Mouse (Mus musculus) neural tube, embryonic 15.5 days (tissue): ENCODE results near the gene Gps2. TPM values are rescaled to one million over a fixed set of nuclear protein-coding genes. Genes with fewer than 3 reads are reported as not detected.

Experiments
- ATAC-seq: fragments of 200-750 bp; cut with Nextera tagmentation; 2 replicates; pipeline ENCODE4 v1.8.0; 2017; ENCODE audit warnings: mild to moderate bottlenecking, moderate TSS enrichment, moderate library complexity; ENCODE audit not compliant: low FRiP score
- H3K27ac ChIP-seq: fragments of 300-500 bp; sonication (generic); replicated peaks from 2 replicates; pipeline ENCODE4 v1.5.1; 2015; ENCODE audit warnings: mild to moderate bottlenecking, inconsistent platforms
- H3K27me3 ChIP-seq: fragments of 300-500 bp; sonication (generic); replicated peaks from 2 replicates; pipeline ENCODE4 v1.6.1; 2015; ENCODE audit warnings: inconsistent platforms
- H3K36me3 ChIP-seq: fragments of 300-500 bp; sonication (generic); 2 replicates; pipeline ENCODE4 v1.6.1; 2015; ENCODE audit warnings: inconsistent platforms
- H3K4me1 ChIP-seq: fragments of 300-500 bp; sonication (generic); 2 replicates; pipeline ENCODE4 v1.6.1; 2015; ENCODE audit warnings: inconsistent platforms
- H3K4me2 ChIP-seq: fragments of 300-500 bp; sonication (generic); 2 replicates; pipeline ENCODE4 v1.6.1; 2015; ENCODE audit warnings: inconsistent platforms, mild to moderate bottlenecking, moderate library complexity
- H3K4me3 ChIP-seq: fragments of 300-500 bp; sonication (generic); replicated peaks from 2 replicates; pipeline ENCODE4 v1.5.1; 2015; ENCODE audit warnings: mild to moderate bottlenecking, inconsistent platforms
- H3K9ac ChIP-seq: fragments of 300-500 bp; sonication (generic); replicated peaks from 2 replicates; pipeline ENCODE4 v1.6.1; 2015; ENCODE audit warnings: mild to moderate bottlenecking, inconsistent platforms
- H3K9me3 ChIP-seq: fragments of 300-500 bp; sonication (generic); replicated peaks from 2 replicates; pipeline ENCODE4 v1.6.1; 2016; ENCODE audit warnings: inconsistent platforms
- WGBS: fragments of 180-500 bp; shearing (Covaris S2); methylation state at CpG from one replicate; pipeline ENCODE4 v1.1.7; 2015; ENCODE audit warnings: mixed read lengths; 5-methylcytosine and 5-hydroxymethylcytosine counted together
- polyA plus RNA-seq: library from polyadenylated mRNA; unstranded; fragments of >200 nt; fragmentation: Nextera tagmentation; extraction: Ambion mirVana; gene quantifications from 2 replicates; pipeline ENCODE4 v1.2.1, GENCODE M21; 2015

Gps2 gene
- polyA plus RNA-seq, 1 experiment from 2014 or later, result 63.1 TPM

GRCm38 (mm10) chr11:69878952-69879351, 34.7 kb upstream of the Gps2 start:
- Histone ChIP-seq H3K9ac (no peak overlapping the region), H3K4me1 (peaks cover 39% of the 10 kb centered on the region), H3K4me3 (no peak overlapping the region), H3K36me3 (no peaks in the 10 kb centered on the region), H3K9me3 (no peaks in the 10 kb centered on the region), H3K27me3 (peaks cover 8% of the 10 kb centered on the region; the same call in 1 of the 2 replicates), H3K27ac (no peak overlapping the region), H3K4me2 (peak overlapping the region; percentile 78)
- ATAC-seq, result no peak
- 95% methylated on average over 6 of the region's 6 CpGs for WGBS

GRCm38 (mm10) chr11:69879711-69880110, 34.0 kb upstream of the Gps2 start:
- no peaks in the 10 kb centered on the region for H3K9me3 ChIP-seq
- H3K27ac ChIP-seq, result no peak overlapping the region
- H3K4me1 ChIP-seq, result peaks cover 39% of the 10 kb centered on the region
- ATAC-seq, result no peak
- H3K36me3 ChIP-seq, result no peaks in the 10 kb centered on the region
- peak overlapping the region; percentile 49 for H3K4me3 ChIP-seq
- H3K9ac ChIP-seq, result no peak overlapping the region
- peak overlapping the region; percentile 78 for H3K4me2 ChIP-seq
- H3K27me3 ChIP-seq, result peaks cover 8% of the 10 kb centered on the region; the same call in 1 of the 2 replicates
- WGBS, result 61% methylated on average over 15 of the region's 15 CpGs

GRCm38 (mm10) chr11:69880506-69880852, 33.2 kb upstream of the Gps2 start:
- WGBS, result under 1% methylated on average over 18 of the region's 18 CpGs
- peak; percentile 53 for ATAC-seq
- Histone ChIP-seq H3K27ac (peak overlapping the region; percentile 79), H3K4me3 (peak overlapping the region; percentile 49), H3K9me3 (no peaks in the 10 kb centered on the region), H3K36me3 (no peaks in the 10 kb centered on the region), H3K4me2 (peak overlapping the region; percentile 78), H3K4me1 (peaks cover 39% of the 10 kb centered on the region), H3K9ac (peak overlapping the region; percentile 57), H3K27me3 (peaks cover 8% of the 10 kb centered on the region; the same call in 1 of the 2 replicates)

GRCm38 (mm10) chr11:69880853-69881603, 32.7 kb upstream of the Gps2 start, which contains the start of gene Kctd11:
Gene Kctd11, minus strand, starts transcription at chr11:69881406.
- Histone ChIP-seq H3K36me3 (no peaks in the 10 kb centered on the region), H3K27ac (peak within 1 kb of the TSS; percentile 79), H3K4me1 (peaks cover 39% of the 10 kb centered on the region), H3K4me3 (peak within 1 kb of the TSS; percentile 49), H3K4me2 (peak within 1 kb of the TSS; percentile 78), H3K27me3 (peaks cover 8% of the 10 kb centered on the region; the same call in 1 of the 2 replicates), H3K9ac (peak within 1 kb of the TSS; percentile 57), H3K9me3 (no peaks in the 10 kb centered on the region)
- peak; percentile 75 for ATAC-seq
- WGBS, result under 1% methylated on average over 46 of the region's 46 CpGs

GRCm38 (mm10) chr11:69881787-69882670, 31.7 kb upstream of the Gps2 start:
- H3K9ac ChIP-seq, result peak overlapping the region; percentile 57; the same call in 1 of the 2 replicates
- peaks cover 35% of the 10 kb centered on the region for H3K4me1 ChIP-seq
- no peak for ATAC-seq
- H3K27me3 ChIP-seq, result peaks cover 8% of the 10 kb centered on the region; the same call in 1 of the 2 replicates
- WGBS, result 65% methylated on average over 21 of the region's 21 CpGs
- no peaks in the 10 kb centered on the region for H3K9me3 ChIP-seq
- peak overlapping the region; percentile 79; the same call in 1 of the 2 replicates for H3K27ac ChIP-seq
- H3K36me3 ChIP-seq, result no peaks in the 10 kb centered on the region
- H3K4me2 ChIP-seq, result peak overlapping the region; percentile 78
- H3K4me3 ChIP-seq, result peak overlapping the region; percentile 49

DNA sequence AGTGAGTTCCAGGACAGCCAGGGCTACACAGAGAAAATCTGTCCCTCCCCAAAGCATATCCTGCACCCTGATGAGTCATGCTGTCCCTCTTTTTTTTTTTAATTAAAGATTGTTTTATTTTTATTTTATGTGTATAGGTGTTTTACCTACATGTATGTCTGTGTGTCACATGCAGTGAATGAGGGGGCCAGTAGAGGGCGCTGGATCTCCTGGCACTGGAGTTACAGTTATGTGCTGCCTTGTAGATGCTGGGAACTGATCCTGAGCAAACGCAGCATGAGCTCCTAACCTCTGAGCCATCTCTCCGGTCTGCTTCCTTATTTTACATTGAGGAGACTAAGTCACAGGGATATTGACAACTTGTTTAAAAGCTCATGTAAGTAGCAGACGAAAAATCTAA, 30.6 kb upstream of the Gps2 start:
- Histone ChIP-seq H3K4me2 (no peak overlapping the region), H3K27ac (no peak overlapping the region), H3K9me3 (no peaks in the 10 kb centered on the region), H3K9ac (no peak overlapping the region), H3K4me3 (no peak overlapping the region), H3K27me3 (peaks cover 8% of the 10 kb centered on the region; the same call in 1 of the 2 replicates), H3K4me1 (peaks cover 29% of the 10 kb centered on the region), H3K36me3 (no peaks in the 10 kb centered on the region)
- ATAC-seq, result no peak
- 64% methylated on average over 4 of the region's 4 CpGs for WGBS

DNA sequence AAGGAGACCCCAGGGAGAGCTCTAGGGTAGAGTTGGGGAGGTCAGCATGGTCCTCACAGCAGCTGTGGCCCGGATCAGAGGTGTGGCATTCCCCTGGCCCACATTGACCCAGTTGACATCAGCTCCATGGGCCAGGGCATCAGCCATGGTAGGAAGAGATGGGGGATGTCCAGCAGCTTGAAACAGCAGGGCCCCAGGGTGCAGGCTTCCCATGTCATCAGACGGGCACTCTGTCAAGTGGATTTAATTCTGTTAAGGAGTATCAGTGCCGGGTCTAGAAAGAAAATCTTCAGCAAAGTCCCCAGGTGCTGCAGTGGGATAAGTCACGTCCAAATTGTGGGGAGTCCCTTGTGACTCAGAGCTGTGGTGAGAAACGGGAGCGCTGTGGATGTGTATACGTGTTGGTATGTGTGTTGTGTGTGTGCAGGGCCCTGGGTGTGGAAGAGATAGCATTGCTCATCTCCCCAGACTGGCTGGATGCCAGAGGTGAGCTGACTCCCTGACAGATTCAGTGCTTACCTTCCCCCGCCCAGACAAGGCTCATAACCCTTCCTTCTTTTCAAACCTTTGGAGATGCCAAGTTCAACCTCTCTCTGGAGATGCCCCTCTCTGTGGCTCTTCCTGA, 30.0 kb upstream of the Gps2 start:
- Histone ChIP-seq H3K4me3 (no peak overlapping the region), H3K9ac (no peak overlapping the region)
- 93% methylated on average over 8 of the region's 8 CpGs for WGBS

GRCm38 (mm10) chr11:69884240-69884639, 29.4 kb upstream of the Gps2 start:
- no peak for ATAC-seq
- 77% methylated on average over 9 of the region's 9 CpGs for WGBS
- Histone ChIP-seq H3K4me3 (no peak overlapping the region), H3K9me3 (no peaks in the 10 kb centered on the region), H3K27ac (no peak overlapping the region), H3K36me3 (no peaks in the 10 kb centered on the region), H3K4me1 (peaks cover 24% of the 10 kb centered on the region), H3K4me2 (no peak overlapping the region), H3K27me3 (peaks cover 8% of the 10 kb centered on the region; the same call in 1 of the 2 replicates), H3K9ac (no peak overlapping the region)

More for the DNA sequence above, 30.0 kb upstream of the Gps2 start:
- ATAC-seq, result no peak
- Histone ChIP-seq H3K4me1 (peaks cover 25% of the 10 kb centered on the region), H3K27ac (no peak overlapping the region), H3K36me3 (no peaks in the 10 kb centered on the region), H3K9me3 (no peaks in the 10 kb centered on the region), H3K27me3 (peaks cover 8% of the 10 kb centered on the region; the same call in 1 of the 2 replicates), H3K4me2 (no peak overlapping the region)

GRCm38 (mm10) chr11:69884663-69885062, 29.0 kb upstream of the Gps2 start:
- Histone ChIP-seq H3K27me3 (peaks cover 4% of the 10 kb centered on the region; the same call in 1 of the 2 replicates), H3K9ac (no peak overlapping the region), H3K36me3 (no peaks in the 10 kb centered on the region), H3K4me2 (no peak overlapping the region), H3K4me3 (no peak overlapping the region), H3K4me1 (peaks cover 22% of the 10 kb centered on the region), H3K27ac (no peak overlapping the region), H3K9me3 (no peaks in the 10 kb centered on the region)
- ATAC-seq, result no peak
- WGBS, result 87% methylated on average over 8 of the region's 8 CpGs

DNA sequence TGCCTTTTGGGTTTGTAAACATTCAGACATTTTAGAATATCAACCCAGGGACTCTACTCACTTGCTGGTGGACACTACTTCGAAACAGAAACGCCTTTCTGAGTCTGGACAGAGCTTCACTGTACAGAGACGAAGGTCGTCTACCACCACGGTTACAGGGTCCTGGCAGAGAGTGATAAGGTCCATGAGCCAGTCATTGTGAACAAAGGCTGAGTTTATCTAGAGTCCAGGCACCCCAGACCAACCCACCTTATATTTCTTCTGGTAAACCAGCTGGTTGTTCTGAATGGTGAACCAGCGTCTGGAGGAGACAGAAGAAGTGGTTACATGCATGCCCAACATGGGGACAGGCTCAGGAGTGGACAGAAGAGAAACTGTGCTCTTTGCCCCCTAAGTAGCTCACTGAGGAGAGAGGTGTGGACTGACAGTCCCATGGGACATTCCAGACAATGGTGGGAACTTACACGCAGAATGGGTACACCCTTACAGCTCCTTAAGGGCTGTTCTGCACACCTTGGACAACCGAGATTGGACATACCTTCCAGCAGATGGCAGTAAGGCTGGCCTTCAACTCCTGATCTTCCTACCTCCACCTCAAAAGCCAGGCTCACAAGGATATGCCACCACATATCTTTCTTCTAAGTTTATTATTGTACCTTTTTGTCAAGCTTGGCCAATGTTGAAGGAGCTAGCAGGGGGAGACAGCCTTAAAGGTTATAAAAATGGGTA, 26.6 kb upstream of the Gps2 start:
- no peaks in the 10 kb centered on the region; the same call in 1 of the 2 replicates for H3K27me3 ChIP-seq
- H3K9me3 ChIP-seq, result no peaks in the 10 kb centered on the region
- H3K4me3 ChIP-seq, result no peak overlapping the region
- no peak overlapping the region for H3K9ac ChIP-seq
- no peaks in the 10 kb centered on the region for H3K36me3 ChIP-seq
- WGBS, result 77% methylated on average over 8 of the region's 8 CpGs
- no peak overlapping the region for H3K4me2 ChIP-seq
- H3K27ac ChIP-seq, result no peak overlapping the region
- H3K4me1 ChIP-seq, result no peaks in the 10 kb centered on the region
- ATAC-seq, result no peak

DNA sequence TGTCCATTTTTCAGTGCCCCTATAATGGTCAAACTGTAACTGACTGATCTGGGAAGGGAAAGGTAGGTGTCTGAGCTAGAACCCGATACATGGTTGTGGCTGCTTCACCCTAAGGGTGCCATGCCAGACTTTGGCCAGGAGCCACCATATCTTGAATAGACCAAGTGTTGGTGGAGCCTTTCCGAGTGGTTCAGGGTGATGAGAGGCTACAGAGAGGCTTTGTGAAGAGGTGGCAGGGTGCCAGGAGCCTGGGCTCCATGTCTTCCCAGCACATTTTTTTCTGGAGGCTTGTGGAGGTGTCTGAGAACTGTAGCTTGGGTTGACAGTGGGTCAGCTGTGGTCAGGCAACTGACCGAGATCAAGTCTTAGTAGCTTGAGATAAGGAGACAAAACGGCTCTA, 22.2 kb upstream of the Gps2 start:
- H3K9ac ChIP-seq, result no peak overlapping the region
- no peak overlapping the region for H3K4me3 ChIP-seq
- no peak for ATAC-seq
- no peaks in the 10 kb centered on the region for H3K27me3 ChIP-seq
- no peak overlapping the region for H3K4me2 ChIP-seq
- no peak overlapping the region for H3K27ac ChIP-seq
- no peaks in the 10 kb centered on the region for H3K4me1 ChIP-seq
- no peaks in the 10 kb centered on the region for H3K36me3 ChIP-seq
- 68% methylated on average over 4 of the region's 4 CpGs for WGBS
- H3K9me3 ChIP-seq, result no peaks in the 10 kb centered on the region
